Mouse (Mus musculus) 3134 (cell line): ENCODE results near the gene Hils1.
"Not testable (repeated sequence)": the region's sequence is repeated elsewhere in the genome, so short reads cannot be mapped to it uniquely, and the experiment has no call there.

Source experiments
- DNase-seq: peaks from one replicate; pipeline ENCODE4 v3.0.0-alpha.2; 2011; ENCODE audit warnings: low spot score; ENCODE audit not compliant: insufficient read length; ENCODE audit errors: extremely low read depth

Hils1 gene

DNA sequence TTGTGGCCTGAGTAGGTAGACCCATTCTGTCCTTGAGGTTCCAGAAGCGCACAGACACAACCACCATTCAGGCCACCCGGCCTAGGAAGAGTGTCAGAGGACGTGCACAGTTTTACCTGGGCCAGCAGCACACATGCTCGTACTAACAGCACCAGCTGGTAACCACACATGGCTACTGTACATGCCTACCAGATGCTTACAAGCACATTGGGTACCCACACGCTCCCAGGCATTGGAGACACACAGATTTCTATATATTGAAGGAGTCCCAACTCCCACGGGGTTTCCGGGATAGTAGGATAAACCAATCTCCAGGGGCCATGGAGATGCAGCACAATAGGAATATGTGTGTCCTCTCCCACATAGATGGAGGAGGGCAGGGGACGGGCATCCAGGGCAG, 35.3 kb downstream of the Hils1 start:
- DNase-seq: no peak

GRCm38 (mm10) chr11:95004136-95004936, 36.9 kb downstream of the Hils1 start:
- DNase-seq: peak; percentile 54

DNA sequence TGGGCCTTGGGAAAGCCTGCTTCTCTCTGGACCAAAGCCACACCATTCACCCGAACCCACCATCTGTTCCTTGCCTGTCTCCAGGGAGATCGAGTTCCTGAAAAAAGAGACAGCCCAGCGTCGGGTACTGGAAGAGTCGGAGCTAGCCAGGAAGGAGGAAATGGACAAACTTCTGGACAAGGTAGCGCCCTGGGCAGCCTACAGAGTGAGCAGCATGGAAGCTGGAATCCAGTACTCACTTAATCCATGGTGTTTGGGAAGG, 37.5 kb downstream of the Hils1 start:
- no peak for DNase-seq

DNA sequence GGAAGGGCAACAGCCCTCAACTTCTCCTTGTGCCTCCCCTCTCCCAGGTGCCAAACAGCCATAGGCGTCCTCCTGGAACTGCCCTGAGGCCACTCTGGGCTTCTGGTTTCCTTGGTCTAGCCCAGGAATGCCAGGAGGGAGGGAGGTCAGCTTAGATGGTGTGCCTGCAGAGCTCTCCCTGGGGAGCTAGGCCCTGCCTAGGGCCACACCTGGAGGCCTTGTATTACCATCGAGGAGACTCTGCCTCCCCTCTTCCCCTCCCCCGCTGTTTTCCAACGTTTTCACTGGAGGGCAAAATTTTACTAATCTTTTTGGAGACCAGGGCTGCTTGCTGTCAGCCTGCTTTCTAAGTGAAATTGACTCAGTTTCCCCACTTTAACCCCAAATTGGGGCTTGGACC, 38.6 kb downstream of the Hils1 start:
- DNase-seq: no peak

DNA sequence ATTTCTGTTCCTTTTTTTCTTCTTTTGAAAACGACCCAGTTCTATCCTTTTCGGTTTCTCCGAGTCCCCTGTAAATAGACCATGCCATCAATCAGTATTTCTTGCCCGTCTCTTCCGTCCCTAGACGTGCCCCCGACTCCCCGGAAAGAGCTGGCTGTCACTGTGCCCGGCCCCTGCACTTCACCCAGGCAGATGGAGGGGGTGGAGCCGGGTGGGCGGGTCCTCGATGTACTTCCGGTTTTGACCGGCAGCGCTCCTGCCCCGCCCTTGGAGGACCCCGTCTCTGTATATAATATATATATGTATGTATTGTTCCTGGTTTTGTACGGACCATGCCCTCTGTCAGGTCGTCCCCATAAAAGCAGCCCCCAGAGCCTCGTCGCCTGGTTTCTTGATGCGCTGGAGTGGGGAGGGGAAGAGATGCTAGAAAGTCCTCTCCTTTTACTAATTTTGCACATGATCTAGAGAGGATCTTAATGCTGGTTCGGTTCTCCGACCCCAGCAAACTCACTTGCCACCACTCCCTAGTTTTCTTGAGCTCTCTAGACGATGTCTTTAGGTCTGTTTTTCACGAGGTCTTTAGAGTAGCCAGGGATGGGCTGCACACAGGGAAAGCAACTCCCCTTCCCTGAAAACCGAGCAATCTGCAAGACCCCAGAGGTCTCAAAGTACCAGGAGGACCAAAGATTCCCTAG, 39.3 kb downstream of the Hils1 start:
- peak; percentile 58 for DNase-seq

DNA sequence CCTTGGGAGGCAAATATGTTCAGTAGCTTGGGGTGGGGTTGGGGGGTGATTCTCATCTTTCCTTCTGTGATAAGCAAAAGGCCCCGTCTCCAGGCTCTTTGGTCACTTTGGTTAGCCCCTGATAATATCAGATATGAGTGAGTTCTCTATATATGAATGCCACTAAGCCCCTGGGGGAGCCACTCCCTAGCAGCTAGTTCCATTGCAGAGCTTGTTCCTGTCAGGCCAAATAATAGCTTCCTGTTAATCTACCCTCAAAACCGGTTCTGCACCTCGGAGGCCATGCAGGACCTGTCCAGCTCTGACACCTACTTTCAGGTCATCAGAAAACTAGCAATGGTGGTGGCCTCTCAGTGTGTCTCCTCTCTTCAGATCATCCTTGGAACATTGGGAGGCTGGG, 40.0 kb downstream of the Hils1 start:
- no peak for DNase-seq

- DNase-seq: peak; percentile 54
Observed at GRCm38 (mm10) chr11:95008661-95009628, 41.6 kb downstream of the Hils1 start.

DNA sequence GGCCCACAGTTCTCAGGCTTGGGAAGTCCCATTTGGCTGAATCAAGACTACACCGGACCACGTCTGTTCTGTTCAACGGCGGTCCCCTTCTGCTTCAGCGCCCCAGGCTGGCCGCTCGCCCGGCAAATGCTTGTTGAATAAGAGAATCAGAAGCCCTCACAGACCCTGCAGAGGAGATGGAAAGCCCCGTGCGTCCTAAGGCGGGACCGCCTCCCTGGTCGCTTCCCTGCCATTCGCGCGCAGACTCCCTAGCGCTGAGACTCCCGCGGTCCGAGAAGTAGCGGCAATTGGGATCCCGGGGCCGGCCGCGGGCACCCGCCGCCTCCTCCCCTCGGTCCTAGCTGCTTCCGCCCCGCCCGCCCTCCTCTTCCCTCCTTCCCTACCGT, 42.2 kb downstream of the Hils1 start, which contains the start of gene Samd14:
Samd14 (plus strand) TSS at position 251 of the 386 bp plus-strand sequence.
- DNase-seq: peak; percentile 86

DNA sequence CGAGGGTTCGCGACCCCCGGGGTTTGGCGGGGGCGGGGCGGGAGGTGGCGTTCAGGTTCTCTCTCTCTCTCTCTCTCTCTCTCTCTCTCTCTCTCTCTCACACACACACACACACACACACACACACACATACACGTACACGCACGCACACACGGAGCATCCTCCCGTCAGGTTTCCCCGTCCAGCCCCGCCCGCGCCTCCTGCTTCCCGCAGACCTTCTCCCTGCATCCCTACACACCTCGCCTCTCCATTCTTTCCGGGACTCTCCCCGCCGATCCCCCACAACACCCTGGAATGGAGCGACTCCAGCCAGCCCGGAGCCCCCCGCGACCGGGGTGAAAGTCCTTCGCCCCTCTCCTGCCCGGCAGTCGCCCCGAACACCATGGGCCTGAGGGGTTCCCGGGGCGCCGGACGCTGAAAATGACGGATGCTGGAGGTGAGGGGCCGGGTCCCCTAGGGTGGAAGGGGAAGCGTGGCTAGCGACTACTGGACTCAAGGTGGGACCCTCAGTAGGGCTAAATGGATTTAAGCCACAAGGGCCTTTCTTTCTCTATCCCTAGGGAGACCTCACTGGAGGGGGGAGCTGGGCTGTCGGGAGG, 42.8 kb downstream of the Hils1 start:
- no peak for DNase-seq

GRCm38 (mm10) chr11:95010841-95011403, 43.5 kb downstream of the Hils1 start:
- DNase-seq: not testable (repeated sequence)

DNA sequence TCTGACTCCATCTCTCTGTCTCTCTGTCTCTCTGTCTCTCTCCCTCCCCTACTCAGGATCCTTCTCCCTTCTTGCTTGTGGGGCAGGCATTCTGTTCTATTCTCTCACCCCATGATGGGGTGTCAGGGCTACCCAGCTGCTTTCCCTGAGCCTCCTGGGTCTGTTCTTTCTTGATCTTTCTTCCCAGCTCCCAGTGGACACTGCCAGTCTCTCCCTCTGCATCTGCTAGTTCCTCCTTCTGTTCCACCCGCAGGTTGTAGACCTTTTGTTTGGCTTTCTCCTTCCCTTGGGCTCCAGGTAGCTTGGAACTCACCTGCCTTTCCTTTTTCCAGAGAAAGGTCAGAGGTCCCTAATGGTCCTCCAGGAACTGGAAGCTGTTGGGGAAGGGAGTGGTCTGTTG, 44.0 kb downstream of the Hils1 start:
- no peak for DNase-seq

GRCm38 (mm10) chr11:95012075-95012474, 44.7 kb downstream of the Hils1 start:
- DNase-seq: no peak

DNA sequence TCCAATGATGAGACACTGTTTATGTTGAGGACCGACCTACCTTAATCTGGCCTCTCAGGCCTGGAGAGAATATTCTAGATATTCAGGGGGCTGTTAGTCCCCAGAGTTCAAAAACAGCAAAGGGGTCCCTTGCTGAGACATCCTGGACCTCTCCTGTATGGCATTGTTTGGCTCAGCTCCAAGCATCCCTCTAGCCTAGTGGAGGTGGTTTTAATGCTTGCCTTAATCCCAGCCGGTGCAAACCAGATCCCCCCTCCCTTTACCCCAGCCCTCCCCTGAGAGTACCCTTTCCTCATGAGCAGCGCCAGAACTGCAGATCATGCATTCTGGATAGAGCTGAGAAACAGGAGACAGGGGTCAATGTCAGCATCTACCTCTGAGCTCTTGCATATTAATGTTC, 45.1 kb downstream of the Hils1 start:
- no peak for DNase-seq

DNA sequence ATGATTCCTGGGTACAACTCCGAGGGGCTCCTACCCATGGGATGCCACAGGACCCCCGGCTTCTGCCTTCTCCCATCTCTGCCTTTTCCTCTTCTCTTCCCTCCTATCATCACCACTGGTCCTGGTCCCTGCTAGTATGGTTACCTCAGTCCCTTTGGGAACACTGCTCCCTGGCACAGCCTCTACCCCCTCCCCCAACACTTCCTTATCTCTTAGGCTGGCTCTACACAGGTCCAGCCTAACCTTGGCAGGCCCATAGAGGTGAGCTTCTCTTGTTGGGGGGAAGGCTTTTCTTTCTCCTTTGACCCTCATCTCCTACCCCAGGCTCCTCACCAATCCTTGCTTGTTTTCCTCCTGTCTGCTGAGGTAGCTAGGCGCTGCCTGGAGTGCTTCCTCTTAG, 48.1 kb downstream of the Hils1 start:
- no peak for DNase-seq
